Mouse (Mus musculus) erythroblast, embryonic 14.5 days (primary cell): ENCODE data around the gene Tnnt2. TPM values are rescaled to one million over a fixed set of nuclear protein-coding genes. Genes with fewer than 3 reads are reported as not detected.

Experiments
- H3K27me3 ChIP-seq: 2 replicates; pipeline ENCODE4 v1.6.1; 2012; ENCODE audit warnings: inconsistent platforms; ENCODE audit not compliant: control insufficient read depth
- H3K36me3 ChIP-seq: 2 replicates; pipeline ENCODE4 v1.6.1; 2012; ENCODE audit warnings: mild to moderate bottlenecking, inconsistent platforms; ENCODE audit not compliant: control insufficient read depth
- H3K4me1 ChIP-seq: 2 replicates; pipeline ENCODE4 v1.6.1; 2012; ENCODE audit warnings: inconsistent platforms; ENCODE audit not compliant: control insufficient read depth
- H3K4me3 ChIP-seq: replicated peaks from 2 replicates; pipeline ENCODE3; 2012; ENCODE audit warnings: moderate library complexity, mild to moderate bottlenecking, inconsistent platforms
- H3K9me3 ChIP-seq: 2 replicates; pipeline ENCODE4 v1.6.1; 2012; ENCODE audit warnings: low read length, inconsistent platforms, mixed read lengths; ENCODE audit not compliant: control insufficient read depth
- GATA1 ChIP-seq: IDR thresholded peaks from 2 replicates; pipeline ENCODE4 v1.6.1; 2012; ENCODE audit warnings: low read length, inconsistent platforms, mixed read lengths
- TAL1 ChIP-seq: IDR thresholded peaks from 3 replicates; pipeline ENCODE4 v1.6.1; 2012; ENCODE audit warnings: low read length, inconsistent platforms, mixed read lengths
- polyA plus RNA-seq: library from polyadenylated mRNA; stranded (reverse); fragments of >175 nt; gene quantifications from 2 replicates; pipeline ENCODE4 v1.2.3, GENCODE M21; 2012

Tnnt2 gene
- polyA plus RNA-seq, 1 experiment: not detected

GRCm38 (mm10) chr1:135799109-135799627 lies 37.0 kb upstream of the Tnnt2 start:
- Histone ChIP-seq H3K36me3 (no peaks in the 10 kb centered on the region), H3K4me1 (peaks cover 10% of the 10 kb centered on the region), H3K9me3 (no peaks in the 10 kb centered on the region), H3K4me3 (no peak overlapping the region), H3K27me3 (peaks cover 19% of the 10 kb centered on the region)
- TF ChIP-seq GATA1: no peak
- TF ChIP-seq TAL1: no peak

- Histone ChIP-seq H3K4me1 (peaks cover 10% of the 10 kb centered on the region), H3K9me3 (no peaks in the 10 kb centered on the region), H3K4me3 (no peak overlapping the region), H3K36me3 (no peaks in the 10 kb centered on the region), H3K27me3 (peaks cover 7% of the 10 kb centered on the region)
- TF ChIP-seq TAL1 (no peak), GATA1 (no peak)
Measured at GRCm38 (mm10) chr1:135800192-135800950, 35.8 kb upstream of the Tnnt2 start.

GRCm38 (mm10) chr1:135807546-135807945 lies 28.6 kb upstream of the Tnnt2 start:
- no peaks in the 10 kb centered on the region for H3K36me3 ChIP-seq
- H3K9me3 ChIP-seq: no peaks in the 10 kb centered on the region
- no peak overlapping the region for H3K4me3 ChIP-seq
- H3K4me1 ChIP-seq: no peaks in the 10 kb centered on the region
- H3K27me3 ChIP-seq: no peaks in the 10 kb centered on the region
- TF ChIP-seq GATA1: no peak
- TF ChIP-seq TAL1: no peak

GRCm38 (mm10) chr1:135810180-135810579 lies 26.0 kb upstream of the Tnnt2 start:
- no peak for TF ChIP-seq GATA1
- no peak for TF ChIP-seq TAL1
- H3K27me3 ChIP-seq: peaks cover 12% of the 10 kb centered on the region

GRCm38 (mm10) chr1:135811016-135811646 lies 25.0 kb upstream of the Tnnt2 start:
- Histone ChIP-seq H3K36me3 (no peaks in the 10 kb centered on the region), H3K27me3 (peaks cover 20% of the 10 kb centered on the region), H3K4me3 (no peak overlapping the region), H3K9me3 (no peaks in the 10 kb centered on the region), H3K4me1 (no peaks in the 10 kb centered on the region)
- no peak for TF ChIP-seq TAL1
- no peak for TF ChIP-seq GATA1

More at GRCm38 (mm10) chr1:135810180-135810579, 26.0 kb upstream of the Tnnt2 start:
- Histone ChIP-seq H3K9me3 (no peaks in the 10 kb centered on the region), H3K4me1 (no peaks in the 10 kb centered on the region), H3K36me3 (no peaks in the 10 kb centered on the region), H3K4me3 (no peak overlapping the region)

GRCm38 (mm10) chr1:135812205-135812604 lies 23.9 kb upstream of the Tnnt2 start:
- TF ChIP-seq GATA1 (no peak), TAL1 (no peak)
- Histone ChIP-seq H3K4me3 (no peak overlapping the region), H3K9me3 (no peaks in the 10 kb centered on the region), H3K4me1 (no peaks in the 10 kb centered on the region), H3K36me3 (no peaks in the 10 kb centered on the region), H3K27me3 (peaks cover 31% of the 10 kb centered on the region)

- H3K4me1 ChIP-seq: no peaks in the 10 kb centered on the region
- H3K9me3 ChIP-seq: no peaks in the 10 kb centered on the region
- no peaks in the 10 kb centered on the region for H3K36me3 ChIP-seq
- H3K4me3 ChIP-seq: no peak overlapping the region
- TF ChIP-seq GATA1 (no peak), TAL1 (no peak)
- peaks cover 35% of the 10 kb centered on the region for H3K27me3 ChIP-seq
Measured at GRCm38 (mm10) chr1:135812618-135813017, 23.5 kb upstream of the Tnnt2 start.

GRCm38 (mm10) chr1:135813071-135813470 lies 23.1 kb upstream of the Tnnt2 start:
- Histone ChIP-seq H3K27me3 (peaks cover 40% of the 10 kb centered on the region), H3K36me3 (no peaks in the 10 kb centered on the region), H3K9me3 (no peaks in the 10 kb centered on the region), H3K4me3 (no peak overlapping the region), H3K4me1 (no peaks in the 10 kb centered on the region)
- TF ChIP-seq TAL1: no peak
- no peak for TF ChIP-seq GATA1

- Histone ChIP-seq H3K36me3 (no peaks in the 10 kb centered on the region), H3K27me3 (peaks cover 48% of the 10 kb centered on the region), H3K9me3 (no peaks in the 10 kb centered on the region; the same call in 1 of the 2 replicates), H3K4me1 (no peaks in the 10 kb centered on the region), H3K4me3 (no peak overlapping the region)
- TF ChIP-seq GATA1 (no peak), TAL1 (no peak)
Measured at GRCm38 (mm10) chr1:135813687-135814395, 22.3 kb upstream of the Tnnt2 start.
